Mouse (Mus musculus): ENCODE measurements around the gene Cfap61. TPM values are rescaled to one million over a fixed set of nuclear protein-coding genes. Genes with fewer than 3 reads are reported as not detected.

Gene Cfap61
- polyA plus RNA-seq, 1 experiment from 2014 or later = 3.1 TPM

GRCm38 (mm10) chr2:145958097-145958496, 23.5 kb downstream of the Cfap61 start:
- no peak overlapping the region for H3K9ac ChIP-seq (ENCODE audit: low read length)
- no peaks in the 10 kb centered on the region for H3K4me1 ChIP-seq (ENCODE audit: control insufficient read depth, insufficient read depth, low read length)
- no peak overlapping the region for H3K4me2 ChIP-seq (ENCODE audit: low read depth)
- WGBS = 56% methylated on average over 6 of the region's 6 CpGs
- H3K9me3 ChIP-seq (ENCODE audit: control insufficient read depth, low read length) = no peaks in the 10 kb centered on the region
- no peak overlapping the region for H3K4me3 ChIP-seq (ENCODE audit: low read depth, low read length)
- ATAC-seq (ENCODE audit: insufficient read depth, low FRiP score, low TSS enrichment) (peak; percentile 62), DNase-seq (ENCODE audit: low spot score) (peak; percentile 47)
- H3K36me3 ChIP-seq (ENCODE audit: control insufficient read depth, insufficient read depth, low read length) = no peaks in the 10 kb centered on the region
- H3K27ac ChIP-seq (ENCODE audit: low read depth, low read length) = no peak overlapping the region
- H3K27me3 ChIP-seq (ENCODE audit: control insufficient read depth, insufficient read depth, low read length) = no peaks in the 10 kb centered on the region

- Histone ChIP-seq H3K9ac (ENCODE audit: low read length) (no peak overlapping the region), H3K27ac (ENCODE audit: low read depth, low read length) (no peak overlapping the region), H3K4me2 (ENCODE audit: low read depth) (no peak overlapping the region), H3K36me3 (ENCODE audit: control insufficient read depth, insufficient read depth, low read length) (no peaks in the 10 kb centered on the region), H3K4me3 (ENCODE audit: low read depth, low read length) (no peak overlapping the region), H3K4me1 (ENCODE audit: control insufficient read depth, insufficient read depth, low read length) (no peaks in the 10 kb centered on the region), H3K9me3 (ENCODE audit: control insufficient read depth, low read length) (no peaks in the 10 kb centered on the region), H3K27me3 (ENCODE audit: control insufficient read depth, insufficient read depth, low read length) (no peaks in the 10 kb centered on the region)
- ATAC-seq (ENCODE audit: insufficient read depth, low FRiP score, low TSS enrichment) = peak; percentile 89
- peak; percentile 62 for DNase-seq (ENCODE audit: low spot score)
- 41% methylated on average over 7 of the region's 7 CpGs for WGBS
Measured at GRCm38 (mm10) chr2:145958551-145958950, 24.0 kb downstream of the Cfap61 start.

- ATAC-seq (ENCODE audit: insufficient read depth, low FRiP score, low TSS enrichment) (no peak), DNase-seq (ENCODE audit: low spot score) (no peak)
- WGBS = 91% methylated on average over 5 of the region's 5 CpGs
- no peaks in the 10 kb centered on the region for H3K4me1 ChIP-seq (ENCODE audit: control insufficient read depth, insufficient read depth, low read length)
- H3K36me3 ChIP-seq (ENCODE audit: control insufficient read depth, insufficient read depth, low read length) = no peaks in the 10 kb centered on the region
- no peaks in the 10 kb centered on the region for H3K9me3 ChIP-seq (ENCODE audit: control insufficient read depth, low read length)
- H3K27me3 ChIP-seq (ENCODE audit: control insufficient read depth, insufficient read depth, low read length) = no peaks in the 10 kb centered on the region
- H3K27ac ChIP-seq (ENCODE audit: low read depth, low read length) = no peak overlapping the region
- no peak overlapping the region for H3K9ac ChIP-seq (ENCODE audit: low read length)
- H3K4me2 ChIP-seq (ENCODE audit: low read depth) = no peak overlapping the region
- H3K4me3 ChIP-seq (ENCODE audit: low read depth, low read length) = no peak overlapping the region
Measured at GRCm38 (mm10) chr2:145961861-145962260, 27.3 kb downstream of the Cfap61 start.

- no peak for ATAC-seq (ENCODE audit: insufficient read depth, low FRiP score, low TSS enrichment)
- H3K4me2 ChIP-seq (ENCODE audit: low read depth) = no peak overlapping the region
- no peaks in the 10 kb centered on the region for H3K27me3 ChIP-seq (ENCODE audit: control insufficient read depth, insufficient read depth, low read length)
- DNase-seq (ENCODE audit: low spot score) = no peak
- H3K9me3 ChIP-seq (ENCODE audit: control insufficient read depth, low read length) = no peaks in the 10 kb centered on the region
- no peak overlapping the region for H3K27ac ChIP-seq (ENCODE audit: low read depth, low read length)
- H3K9ac ChIP-seq (ENCODE audit: low read length) = no peak overlapping the region
- WGBS = 92% methylated on average over 12 of the region's 12 CpGs
- no peaks in the 10 kb centered on the region for H3K36me3 ChIP-seq (ENCODE audit: control insufficient read depth, insufficient read depth, low read length)
- H3K4me3 ChIP-seq (ENCODE audit: low read depth, low read length) = no peak overlapping the region
- H3K4me1 ChIP-seq (ENCODE audit: control insufficient read depth, insufficient read depth, low read length) = no peaks in the 10 kb centered on the region
Measured at GRCm38 (mm10) chr2:145970751-145971150, 36.2 kb downstream of the Cfap61 start.

- Histone ChIP-seq H3K4me3 (ENCODE audit: low read depth, low read length) (no peak overlapping the region), H3K9ac (ENCODE audit: low read length) (no peak overlapping the region), H3K4me2 (ENCODE audit: low read depth) (no peak overlapping the region), H3K27ac (ENCODE audit: low read depth, low read length) (no peak overlapping the region), H3K4me1 (ENCODE audit: control insufficient read depth, insufficient read depth, low read length) (no peaks in the 10 kb centered on the region), H3K36me3 (ENCODE audit: control insufficient read depth, insufficient read depth, low read length) (no peaks in the 10 kb centered on the region), H3K9me3 (ENCODE audit: control insufficient read depth, low read length) (no peaks in the 10 kb centered on the region), H3K27me3 (ENCODE audit: control insufficient read depth, insufficient read depth, low read length) (no peaks in the 10 kb centered on the region)
- ATAC-seq (ENCODE audit: insufficient read depth, low FRiP score, low TSS enrichment) (no peak), DNase-seq (ENCODE audit: low spot score) (no peak)
- WGBS = 90% methylated on average over 20 of the region's 20 CpGs
Measured at GRCm38 (mm10) chr2:145971237-145972010, 36.8 kb downstream of the Cfap61 start.

GRCm38 (mm10) chr2:145972571-145972970, 38.0 kb downstream of the Cfap61 start:
- H3K36me3 ChIP-seq (ENCODE audit: control insufficient read depth, insufficient read depth, low read length) = no peaks in the 10 kb centered on the region
- H3K27ac ChIP-seq (ENCODE audit: low read depth, low read length) = no peak overlapping the region
- no peak for DNase-seq (ENCODE audit: low spot score)
- no peak for ATAC-seq (ENCODE audit: insufficient read depth, low FRiP score, low TSS enrichment)
- 92% methylated on average over 4 of the region's 4 CpGs for WGBS
- H3K27me3 ChIP-seq (ENCODE audit: control insufficient read depth, insufficient read depth, low read length) = no peaks in the 10 kb centered on the region
- H3K4me2 ChIP-seq (ENCODE audit: low read depth) = no peak overlapping the region
- no peaks in the 10 kb centered on the region for H3K4me1 ChIP-seq (ENCODE audit: control insufficient read depth, insufficient read depth, low read length)
- H3K9me3 ChIP-seq (ENCODE audit: control insufficient read depth, low read length) = no peaks in the 10 kb centered on the region
- no peak overlapping the region for H3K9ac ChIP-seq (ENCODE audit: low read length)
- H3K4me3 ChIP-seq (ENCODE audit: low read depth, low read length) = no peak overlapping the region

- ATAC-seq (ENCODE audit: insufficient read depth, low FRiP score, low TSS enrichment) = no peak
- no peaks in the 10 kb centered on the region; the same call in none of the 2 replicates for H3K4me1 ChIP-seq (ENCODE audit: control insufficient read depth, insufficient read depth, low read length)
- H3K4me3 ChIP-seq (ENCODE audit: low read depth, low read length) = no peak overlapping the region
- H3K27me3 ChIP-seq (ENCODE audit: control insufficient read depth, insufficient read depth, low read length) = no peaks in the 10 kb centered on the region
- no peak for DNase-seq (ENCODE audit: low spot score)
- no peak overlapping the region for H3K9ac ChIP-seq (ENCODE audit: low read length)
- H3K9me3 ChIP-seq (ENCODE audit: control insufficient read depth, low read length) = no peaks in the 10 kb centered on the region
- H3K27ac ChIP-seq (ENCODE audit: low read depth, low read length) = no peak overlapping the region
- no peak overlapping the region for H3K4me2 ChIP-seq (ENCODE audit: low read depth)
- WGBS = 75% methylated on average over 4 of the region's 4 CpGs
- H3K36me3 ChIP-seq (ENCODE audit: control insufficient read depth, insufficient read depth, low read length) = no peaks in the 10 kb centered on the region
Measured at GRCm38 (mm10) chr2:145979616-145980015, 45.0 kb downstream of the Cfap61 start.

GRCm38 (mm10) chr2:145980881-145981280, 46.3 kb downstream of the Cfap61 start:
- no peaks in the 10 kb centered on the region for H3K36me3 ChIP-seq (ENCODE audit: control insufficient read depth, insufficient read depth, low read length)
- H3K4me1 ChIP-seq (ENCODE audit: control insufficient read depth, insufficient read depth, low read length) = no peaks in the 10 kb centered on the region; the same call in none of the 2 replicates
- H3K9me3 ChIP-seq (ENCODE audit: control insufficient read depth, low read length) = no peaks in the 10 kb centered on the region
- no peak overlapping the region for H3K9ac ChIP-seq (ENCODE audit: low read length)
- H3K27me3 ChIP-seq (ENCODE audit: control insufficient read depth, insufficient read depth, low read length) = no peaks in the 10 kb centered on the region
- ATAC-seq (ENCODE audit: insufficient read depth, low FRiP score, low TSS enrichment) = no peak
- no peak overlapping the region for H3K4me2 ChIP-seq (ENCODE audit: low read depth)
- 81% methylated on average over 9 of the region's 9 CpGs for WGBS
- DNase-seq (ENCODE audit: low spot score) = no peak
- H3K27ac ChIP-seq (ENCODE audit: low read depth, low read length) = no peak overlapping the region
- no peak overlapping the region for H3K4me3 ChIP-seq (ENCODE audit: low read depth, low read length)

GRCm38 (mm10) chr2:145981699-145982112, 47.1 kb downstream of the Cfap61 start:
- no peak overlapping the region for H3K4me2 ChIP-seq (ENCODE audit: low read depth)
- H3K36me3 ChIP-seq (ENCODE audit: control insufficient read depth, insufficient read depth, low read length) = no peaks in the 10 kb centered on the region
- H3K27me3 ChIP-seq (ENCODE audit: control insufficient read depth, insufficient read depth, low read length) = no peaks in the 10 kb centered on the region
- ATAC-seq (ENCODE audit: insufficient read depth, low FRiP score, low TSS enrichment) = no peak
- H3K27ac ChIP-seq (ENCODE audit: low read depth, low read length) = no peak overlapping the region
- 31% methylated on average over 6 of the region's 6 CpGs for WGBS
- H3K9me3 ChIP-seq (ENCODE audit: control insufficient read depth, low read length) = no peaks in the 10 kb centered on the region
- DNase-seq (ENCODE audit: low spot score) = peak; percentile 18
- H3K4me3 ChIP-seq (ENCODE audit: low read depth, low read length) = no peak overlapping the region
- H3K9ac ChIP-seq (ENCODE audit: low read length) = no peak overlapping the region
- H3K4me1 ChIP-seq (ENCODE audit: control insufficient read depth, insufficient read depth, low read length) = no peaks in the 10 kb centered on the region; the same call in none of the 2 replicates
